Mouse (Mus musculus) megakaryocyte, embryonic 14.5 days (primary cell): ENCODE data around the gene Atp6v0d1.

Experiments used
- FLI1 ChIP-seq: IDR thresholded peaks from 2 replicates; pipeline ENCODE4 v1.6.1; 2012; ENCODE audit warnings: low read length, inconsistent platforms, mixed read lengths
- GATA1 ChIP-seq: IDR thresholded peaks from 3 replicates; pipeline ENCODE4 v1.6.1; 2012; ENCODE audit warnings: mixed read lengths, low read length, inconsistent platforms, borderline replicate concordance

DNA sequence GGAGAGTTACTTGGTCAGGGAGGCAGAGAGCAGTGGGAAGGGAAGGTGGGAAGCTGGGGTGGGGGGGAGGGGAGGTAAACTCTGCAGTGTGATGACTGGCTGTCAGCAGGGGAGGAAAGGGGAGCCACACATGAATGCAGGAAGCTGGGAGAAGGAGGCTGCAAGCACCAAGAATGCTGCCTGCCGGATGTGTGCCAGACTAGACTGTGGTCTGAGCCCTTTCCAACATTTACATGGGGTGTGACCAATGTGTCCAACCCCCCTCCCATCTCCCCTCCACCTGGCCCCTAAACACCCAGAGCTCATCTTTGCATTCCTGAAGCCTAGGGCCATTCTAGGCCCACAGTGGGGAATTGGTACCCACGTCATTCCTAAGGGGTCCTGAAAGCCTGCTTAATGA is 84.8 kb downstream of the Atp6v0d1 start:
- TF ChIP-seq GATA1: no peak
- TF ChIP-seq FLI1: no peak
